Mouse (Mus musculus) adrenal gland, postnatal 36 days (tissue): ENCODE data around the gene Prr15. TPM values are rescaled to one million over a fixed set of nuclear protein-coding genes. Genes with fewer than 3 reads are reported as not detected.

Source experiments
- total RNA-seq, 2 experiments: library from RNA; stranded (reverse); gene quantifications; 2 replicates each; pipeline ENCODE4 v1.2.3; 2021

The Prr15 gene
- total RNA-seq, 2 experiments from 2014 or later, result 2.8 to 7.8 TPM

Other genes with a start within 250 kb of the Prr15 start
- 1 to 10 TPM in 1 of 2 experiments, under 1 TPM in 1; 0.99 to 1.4 TPM for gene Wipf3, start 103.8 kb downstream of the Prr15 start, total RNA-seq
- gene Scrn1, start 240.7 kb downstream of the Prr15 start, total RNA-seq, result 10 to 100 TPM; 31.0 to 41.6 TPM